Mouse (Mus musculus) lung, embryonic 15.5 days (tissue): ENCODE results near the gene Tgoln1. TPM values are rescaled to one million over a fixed set of nuclear protein-coding genes. Genes with fewer than 3 reads are reported as not detected.

Source experiments
- ATAC-seq: fragments of 200-750 bp; cut with Nextera tagmentation; 2 replicates; pipeline ENCODE4 v1.8.0; 2017; ENCODE audit warnings: moderate number of reproducible peaks, borderline replicate concordance; ENCODE audit not compliant: low FRiP score, low TSS enrichment; ENCODE audit errors: extremely low read depth
- H3K27ac ChIP-seq: fragments of 300-500 bp; sonication (generic); 2 replicates; pipeline ENCODE4 v1.5.1; 2015; ENCODE audit warnings: moderate library complexity, mild to moderate bottlenecking, inconsistent platforms
- H3K27me3 ChIP-seq: fragments of 300-500 bp; sonication (generic); 2 replicates; pipeline ENCODE4 v1.6.1; 2015; ENCODE audit warnings: inconsistent platforms
- H3K36me3 ChIP-seq: fragments of 300-500 bp; sonication (generic); 2 replicates; pipeline ENCODE4 v1.6.1; 2015; ENCODE audit warnings: inconsistent platforms
- H3K4me1 ChIP-seq: fragments of 300-500 bp; sonication (generic); 2 replicates; pipeline ENCODE4 v1.6.1; 2015; ENCODE audit warnings: inconsistent platforms
- H3K4me2 ChIP-seq: fragments of 300-500 bp; sonication (generic); 2 replicates; pipeline ENCODE4 v1.6.1; 2015; ENCODE audit warnings: inconsistent platforms, mild to moderate bottlenecking, moderate library complexity
- H3K4me3 ChIP-seq: fragments of 300-500 bp; sonication (generic); 2 replicates; pipeline ENCODE4 v1.5.1; 2015; ENCODE audit warnings: mild to moderate bottlenecking, inconsistent platforms
- H3K9ac ChIP-seq: fragments of 300-500 bp; sonication (generic); 2 replicates; pipeline ENCODE4 v1.6.1; 2015; ENCODE audit warnings: inconsistent platforms
- H3K9me3 ChIP-seq: fragments of 300-500 bp; sonication (generic); 2 replicates; pipeline ENCODE4 v1.6.1; 2016; ENCODE audit warnings: inconsistent platforms
- WGBS: fragments of 180-500 bp; shearing (Covaris S2); methylation state at CpG from one replicate; pipeline ENCODE4 v1.1.7; 2015; 5-methylcytosine and 5-hydroxymethylcytosine counted together
- polyA plus RNA-seq: library from polyadenylated mRNA; unstranded; fragments of >200 nt; fragmentation: Nextera tagmentation; extraction: Ambion mirVana; gene quantifications from 2 replicates; pipeline ENCODE4 v1.2.1, GENCODE M21; 2015

Gene Tgoln1
- polyA plus RNA-seq, 1 experiment from 2014 or later = 43.4 TPM

DNA sequence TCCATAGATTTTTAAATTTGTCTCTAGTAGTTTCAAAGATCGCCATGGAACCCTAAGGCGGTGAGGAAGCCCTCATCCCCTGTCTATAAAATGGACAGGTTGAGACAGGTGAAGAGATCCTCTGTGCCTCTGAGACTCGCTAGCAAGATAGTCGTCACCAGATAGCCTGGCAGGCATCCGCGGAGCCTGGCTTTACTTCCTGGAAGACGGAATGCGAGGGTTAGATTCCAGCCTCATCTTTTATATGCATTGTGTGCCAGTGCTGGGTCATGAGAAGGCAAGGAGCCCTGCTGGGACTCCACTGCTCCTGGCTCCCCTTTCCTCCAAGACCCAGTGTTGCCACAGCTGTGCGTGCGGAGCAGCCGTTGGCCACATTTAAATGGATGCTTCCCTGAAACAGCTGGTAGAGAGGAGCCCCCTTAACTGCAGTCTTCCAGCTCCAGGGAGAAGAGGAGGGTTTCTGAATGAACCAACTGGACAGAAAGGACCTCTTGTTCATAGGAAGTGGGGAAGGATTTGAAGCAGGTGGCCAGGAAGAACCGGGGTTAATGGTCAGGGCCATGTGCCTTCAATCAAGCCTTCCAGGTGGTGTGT lies 31.3 kb upstream of the Tgoln1 start:
- Histone ChIP-seq H3K27me3 (no peaks in the 10 kb centered on the region), H3K9me3 (no peaks in the 10 kb centered on the region), H3K4me3 (no peak overlapping the region), H3K27ac (no peak overlapping the region), H3K36me3 (0 out of 2 replicates have a peak, but pooled peaks cover 9% of the 10 kb centered on the region), H3K4me2 (no peak overlapping the region), H3K9ac (no peak overlapping the region), H3K4me1 (peaks cover 16% of the 10 kb centered on the region)
- WGBS = 69% methylated on average over 12 of the region's 12 CpGs
- ATAC-seq = no peak

DNA sequence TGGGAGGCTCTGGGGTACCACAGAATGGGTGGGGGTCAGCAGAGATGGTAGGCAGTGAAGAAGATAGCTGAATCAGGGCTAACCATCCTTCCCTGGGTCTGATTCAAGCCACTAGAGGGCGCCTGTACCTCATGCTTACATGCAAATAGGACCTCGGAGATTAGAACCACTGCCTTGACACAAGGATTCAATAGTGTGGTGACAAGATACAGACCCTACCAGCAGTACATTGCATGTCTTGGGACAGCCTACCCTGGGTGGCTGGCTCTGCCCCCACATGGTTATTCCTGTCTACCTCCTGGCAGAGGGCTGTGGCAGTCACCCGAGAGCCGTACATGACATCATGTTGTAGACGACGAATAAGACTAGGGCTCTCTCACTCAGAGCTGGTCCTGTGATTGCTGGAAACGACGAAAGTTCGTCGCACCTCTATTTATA lies 30.6 kb upstream of the Tgoln1 start:
- Histone ChIP-seq H3K36me3 (0 out of 2 replicates have a peak, but pooled peaks cover 9% of the 10 kb centered on the region), H3K4me3 (no peak overlapping the region), H3K27me3 (no peaks in the 10 kb centered on the region), H3K27ac (no peak overlapping the region), H3K9ac (no peak overlapping the region), H3K4me2 (no peak overlapping the region), H3K9me3 (no peaks in the 10 kb centered on the region), H3K4me1 (peaks cover 12% of the 10 kb centered on the region)
- ATAC-seq = peak; percentile 24; the same call in 1 of the 2 replicates
- 50% methylated on average over 10 of the region's 10 CpGs for WGBS

DNA sequence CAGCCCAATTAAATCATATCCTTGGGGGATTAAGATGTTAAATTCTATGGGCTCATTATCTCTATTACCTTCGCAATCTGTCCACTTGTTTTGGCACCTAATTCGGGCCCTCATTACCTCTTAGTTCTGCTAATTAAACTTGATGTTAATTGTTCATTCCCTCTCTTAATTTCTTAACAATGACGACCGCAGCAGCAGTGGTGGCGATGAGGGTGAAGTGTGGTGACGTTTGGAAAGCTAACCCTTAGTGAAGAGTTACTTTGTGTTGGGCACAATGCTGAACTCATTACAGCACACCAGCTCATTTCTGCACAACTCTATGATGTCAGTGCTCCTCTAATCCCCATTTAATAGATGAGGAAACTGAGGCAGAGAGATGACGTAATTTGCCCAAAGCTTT lies 28.6 kb upstream of the Tgoln1 start:
- H3K4me1 ChIP-seq = peaks cover 4% of the 10 kb centered on the region
- WGBS = 91% methylated on average over 7 of the region's 7 CpGs
- no peak overlapping the region for H3K9ac ChIP-seq
- no peaks in the 10 kb centered on the region for H3K9me3 ChIP-seq
- ATAC-seq = no peak
- no peaks in the 10 kb centered on the region for H3K27me3 ChIP-seq
- no peak overlapping the region for H3K4me3 ChIP-seq
- no peak overlapping the region for H3K4me2 ChIP-seq
- 0 out of 2 replicates have a peak, but pooled peaks cover 9% of the 10 kb centered on the region for H3K36me3 ChIP-seq
- no peak overlapping the region for H3K27ac ChIP-seq

DNA sequence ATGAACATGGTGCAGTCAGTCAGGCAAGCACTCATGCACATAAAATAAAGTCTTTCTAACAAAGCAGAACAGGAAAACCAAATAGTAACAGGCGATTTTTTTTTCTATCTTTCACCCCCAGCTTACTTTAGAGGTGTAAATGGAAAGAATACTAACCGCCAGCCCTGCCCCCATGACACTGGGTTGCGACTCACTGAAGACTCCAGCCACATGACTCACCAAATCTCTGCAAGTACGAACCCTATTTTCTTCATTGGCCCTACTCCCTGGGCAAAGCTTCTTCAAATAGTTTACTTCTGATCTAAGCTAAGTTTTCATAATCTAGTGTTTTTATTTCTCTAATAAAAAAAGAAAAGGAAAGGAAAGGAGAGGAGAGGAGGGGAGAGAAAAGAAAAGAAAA lies 27.8 kb upstream of the Tgoln1 start:
- H3K36me3 ChIP-seq = 0 out of 2 replicates have a peak, but pooled peaks cover 9% of the 10 kb centered on the region
- no peak overlapping the region for H3K9ac ChIP-seq
- no peaks in the 10 kb centered on the region for H3K27me3 ChIP-seq
- H3K4me2 ChIP-seq = no peak overlapping the region
- H3K27ac ChIP-seq = no peak overlapping the region
- H3K4me3 ChIP-seq = no peak overlapping the region
- WGBS = 74% methylated on average over 4 of the region's 4 CpGs
- no peaks in the 10 kb centered on the region for H3K9me3 ChIP-seq
- ATAC-seq = no peak
- no peaks in the 10 kb centered on the region; the same call in 1 of the 2 replicates for H3K4me1 ChIP-seq

DNA sequence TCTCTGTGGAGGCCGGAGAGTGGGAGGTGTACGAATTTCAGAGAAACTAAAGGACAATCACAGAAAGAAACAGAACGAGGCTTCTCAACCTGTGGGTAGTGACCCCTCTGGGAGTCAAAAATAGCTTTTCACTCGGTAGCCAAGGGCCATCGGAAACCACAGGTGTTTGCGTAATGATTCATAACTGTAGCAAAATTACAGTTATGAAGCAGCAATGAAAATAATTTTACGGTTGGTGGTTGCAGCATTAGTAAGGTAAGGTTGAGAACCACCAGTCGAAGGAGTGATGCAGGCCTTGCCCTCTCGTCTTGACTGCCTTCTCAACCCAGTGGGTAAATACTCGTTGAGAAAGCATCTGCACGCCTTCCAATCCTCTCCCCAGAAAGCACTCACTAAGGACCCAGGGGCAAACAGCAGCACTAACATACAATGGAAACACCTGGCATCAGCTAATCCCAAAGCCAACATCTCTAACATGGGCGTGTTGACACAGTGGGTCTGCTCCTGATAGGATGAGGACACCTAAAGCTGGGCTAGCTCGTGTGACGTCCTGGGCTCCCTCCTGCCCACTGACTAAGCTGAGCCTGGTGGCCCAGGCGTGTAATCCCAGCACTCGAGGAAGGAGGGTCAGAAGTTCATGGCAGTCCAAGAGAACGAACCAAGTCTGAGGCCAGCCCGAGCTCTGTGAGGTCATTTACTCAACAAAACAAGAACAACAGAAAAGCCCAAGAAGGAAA lies 24.6 kb upstream of the Tgoln1 start:
- no peaks in the 10 kb centered on the region for H3K9me3 ChIP-seq
- no peak overlapping the region for H3K4me2 ChIP-seq
- no peaks in the 10 kb centered on the region for H3K27me3 ChIP-seq
- 0 out of 2 replicates have a peak overlapping the region, but pooled peaks have one; percentile 6 for H3K27ac ChIP-seq
- 0 out of 2 replicates have a peak, but pooled peaks cover 4% of the 10 kb centered on the region for H3K4me1 ChIP-seq
- no peak overlapping the region for H3K9ac ChIP-seq
- ATAC-seq = peak; percentile 41; the same call in 1 of the 2 replicates
- no peak overlapping the region for H3K4me3 ChIP-seq
- 0 out of 2 replicates have a peak, but pooled peaks cover 2% of the 10 kb centered on the region for H3K36me3 ChIP-seq
- WGBS = 63% methylated on average over 18 of the region's 18 CpGs

DNA sequence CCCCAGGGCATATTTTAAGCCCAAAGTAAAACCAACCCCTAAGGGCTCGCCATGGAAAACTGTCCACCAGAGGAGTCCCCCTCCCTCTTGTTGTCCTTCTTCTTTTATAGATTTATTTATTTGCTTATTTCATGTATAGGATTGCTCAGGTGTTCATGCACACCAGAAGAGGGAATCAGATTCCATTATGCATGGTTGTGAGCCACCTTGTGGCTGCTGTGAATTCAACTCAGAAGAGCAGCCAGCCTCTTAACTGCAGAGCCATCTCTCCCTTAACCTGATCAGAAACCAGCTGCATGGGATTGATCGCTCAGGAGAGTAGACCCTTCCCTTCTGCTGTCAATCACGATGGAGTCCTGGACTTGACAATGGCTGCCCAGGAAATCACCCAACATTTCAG lies 20.1 kb upstream of the Tgoln1 start:
- no peak overlapping the region for H3K4me3 ChIP-seq
- H3K9ac ChIP-seq = no peak overlapping the region
- no peaks in the 10 kb centered on the region for H3K27me3 ChIP-seq
- H3K27ac ChIP-seq = no peak overlapping the region
- H3K36me3 ChIP-seq = peaks cover 8% of the 10 kb centered on the region; the same call in 1 of the 2 replicates
- 86% methylated on average over 3 of the region's 3 CpGs for WGBS
- peaks cover 11% of the 10 kb centered on the region for H3K4me1 ChIP-seq
- H3K4me2 ChIP-seq = no peak overlapping the region
- no peak for ATAC-seq
- no peaks in the 10 kb centered on the region for H3K9me3 ChIP-seq

DNA sequence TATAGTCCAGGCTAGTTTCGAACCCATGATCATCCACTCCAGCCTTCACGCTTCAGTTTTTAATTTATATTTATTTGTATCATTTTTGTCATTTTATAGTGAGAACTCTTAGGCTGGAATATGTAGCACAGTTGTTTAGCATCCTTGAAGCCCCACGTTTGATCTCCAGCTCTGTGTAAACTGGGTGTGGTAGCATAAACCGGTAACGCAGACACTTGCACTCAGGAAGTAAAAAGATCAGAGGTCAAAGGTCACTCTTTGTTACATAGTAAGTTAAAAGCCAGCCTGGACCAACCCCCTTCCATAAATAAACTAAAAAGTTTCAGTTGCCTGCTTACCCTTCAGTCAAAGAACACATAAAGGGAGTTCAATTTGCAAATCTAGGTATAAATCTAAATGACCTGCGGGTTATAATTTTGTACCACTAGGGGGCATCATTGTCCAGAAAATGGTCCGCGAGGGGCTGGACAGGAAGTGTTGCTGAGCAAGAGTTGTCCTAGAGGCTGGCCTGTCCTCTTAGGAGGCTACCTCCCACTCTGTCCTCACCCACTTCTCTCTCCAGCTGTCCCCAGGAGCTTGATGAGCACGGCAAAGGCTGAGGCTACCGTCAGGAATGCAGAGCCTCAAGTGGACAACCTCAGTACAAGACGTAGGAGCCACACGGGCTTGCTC lies 19.1 kb upstream of the Tgoln1 start:
- no peak overlapping the region for H3K9ac ChIP-seq
- ATAC-seq = peak; percentile 64; the same call in 1 of the 2 replicates
- no peaks in the 10 kb centered on the region for H3K27me3 ChIP-seq
- no peak overlapping the region for H3K4me2 ChIP-seq
- no peak overlapping the region for H3K4me3 ChIP-seq
- H3K4me1 ChIP-seq = peaks cover 11% of the 10 kb centered on the region
- peaks cover 16% of the 10 kb centered on the region for H3K36me3 ChIP-seq
- no peaks in the 10 kb centered on the region for H3K9me3 ChIP-seq
- WGBS = 29% methylated on average over 12 of the region's 12 CpGs
- H3K27ac ChIP-seq = no peak overlapping the region

DNA sequence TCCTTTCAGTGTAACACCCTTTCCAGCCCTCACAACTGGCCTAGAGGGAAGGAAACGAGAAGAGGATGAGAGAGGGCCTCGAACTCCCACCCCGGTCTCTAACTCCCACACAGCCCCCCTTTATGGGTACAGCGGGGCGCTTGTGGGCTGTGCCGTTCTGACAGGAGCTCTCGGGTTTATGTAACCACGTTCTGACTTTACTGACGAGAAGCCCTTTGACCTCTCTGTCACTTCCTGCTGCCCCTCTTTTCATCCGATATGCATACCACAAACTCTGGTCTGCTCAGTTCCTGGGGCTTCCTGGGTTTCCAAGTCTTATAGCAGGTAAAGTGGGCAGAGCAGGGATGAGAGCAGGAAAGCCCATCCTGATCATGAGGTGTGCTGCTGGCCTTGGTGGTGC lies 17.5 kb upstream of the Tgoln1 start:
- ATAC-seq = no peak
- H3K27me3 ChIP-seq = no peaks in the 10 kb centered on the region
- H3K9ac ChIP-seq = no peak overlapping the region
- H3K4me3 ChIP-seq = no peak overlapping the region
- WGBS = 58% methylated on average over 10 of the region's 10 CpGs
- no peaks in the 10 kb centered on the region for H3K9me3 ChIP-seq
- peaks cover 32% of the 10 kb centered on the region for H3K36me3 ChIP-seq
- H3K27ac ChIP-seq = no peak overlapping the region
- no peak overlapping the region for H3K4me2 ChIP-seq
- peaks cover 11% of the 10 kb centered on the region for H3K4me1 ChIP-seq

DNA sequence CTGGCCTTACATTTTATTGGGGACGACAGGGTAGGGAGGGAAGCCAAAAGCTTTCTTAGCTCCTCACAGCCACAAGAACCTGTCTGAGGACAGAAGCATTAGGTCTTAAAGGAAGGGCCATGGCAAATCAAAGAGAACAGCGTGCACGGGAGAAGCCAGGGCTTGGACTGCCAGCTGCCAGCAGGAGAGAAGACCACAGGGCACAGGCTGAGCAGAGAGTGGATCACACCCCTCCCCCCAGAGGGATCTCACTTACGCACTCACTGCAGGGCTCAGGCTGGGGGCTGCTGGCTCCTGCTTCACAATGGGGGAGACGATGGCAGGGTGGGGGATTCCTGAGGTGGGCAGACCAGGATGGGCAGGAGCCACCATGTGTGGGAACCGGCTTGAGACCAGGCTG lies 14.9 kb upstream of the Tgoln1 start:
- no peak overlapping the region for H3K9ac ChIP-seq
- WGBS = 72% methylated on average over 6 of the region's 6 CpGs
- H3K4me1 ChIP-seq = peaks cover 10% of the 10 kb centered on the region
- H3K9me3 ChIP-seq = no peaks in the 10 kb centered on the region
- no peak for ATAC-seq
- H3K27me3 ChIP-seq = no peaks in the 10 kb centered on the region
- H3K36me3 ChIP-seq = peaks cover 48% of the 10 kb centered on the region
- no peak overlapping the region for H3K27ac ChIP-seq
- H3K4me2 ChIP-seq = no peak overlapping the region
- H3K4me3 ChIP-seq = no peak overlapping the region

DNA sequence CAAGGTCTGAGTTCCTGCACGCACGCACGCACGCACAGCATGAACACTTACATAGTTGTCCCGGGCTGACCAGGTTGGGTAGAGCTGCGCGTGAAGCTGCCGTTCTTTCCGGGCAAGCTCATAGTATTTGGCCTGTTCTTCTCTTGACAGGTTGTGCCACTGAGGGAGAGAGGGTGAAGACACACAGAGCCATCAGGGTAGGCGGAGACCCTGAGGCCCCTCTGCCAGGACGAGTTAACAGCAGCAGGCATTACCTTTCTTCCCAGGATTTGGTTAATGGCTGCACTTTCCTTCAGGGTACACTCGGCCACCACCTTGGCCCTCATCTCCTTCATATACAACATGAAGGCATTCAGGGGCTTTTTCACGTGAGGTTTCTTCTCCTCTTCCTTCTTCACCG lies 14.2 kb upstream of the Tgoln1 start:
- peaks cover 55% of the 10 kb centered on the region for H3K36me3 ChIP-seq

DNA sequence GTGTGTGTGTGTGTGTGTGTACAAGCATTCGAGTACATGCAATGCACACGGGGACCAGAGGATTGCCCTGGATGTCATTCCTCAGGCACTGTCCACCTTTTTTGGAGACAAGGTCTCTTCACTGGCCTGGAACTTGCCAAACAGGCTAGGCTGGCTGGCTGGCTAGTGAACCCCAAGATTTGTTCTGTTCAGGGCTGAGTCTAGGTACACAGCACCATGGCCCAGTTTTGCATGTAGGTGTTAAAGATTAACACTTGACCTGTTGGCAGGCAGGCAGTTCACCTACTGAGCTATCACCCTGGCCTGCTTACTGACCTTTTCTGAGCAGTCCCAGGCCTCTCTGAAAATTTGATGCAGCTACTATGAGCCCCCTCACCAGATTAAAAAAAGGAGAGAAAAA lies 13.6 kb upstream of the Tgoln1 start:
- Histone ChIP-seq H3K27ac (no peak overlapping the region), H3K36me3 (peaks cover 55% of the 10 kb centered on the region), H3K4me2 (no peak overlapping the region), H3K9me3 (no peaks in the 10 kb centered on the region), H3K4me3 (no peak overlapping the region), H3K9ac (no peak overlapping the region), H3K4me1 (no peaks in the 10 kb centered on the region), H3K27me3 (no peaks in the 10 kb centered on the region)
- WGBS = 77% methylated on average over 2 of the region's 2 CpGs
- no peak for ATAC-seq

More for the DNA sequence above, 14.2 kb upstream of the Tgoln1 start:
- H3K4me1 ChIP-seq = peaks cover 3% of the 10 kb centered on the region
- no peak overlapping the region for H3K9ac ChIP-seq
- no peak for ATAC-seq
- H3K9me3 ChIP-seq = no peaks in the 10 kb centered on the region
- no peaks in the 10 kb centered on the region for H3K27me3 ChIP-seq
- H3K27ac ChIP-seq = no peak overlapping the region
- no peak overlapping the region for H3K4me2 ChIP-seq
- H3K4me3 ChIP-seq = no peak overlapping the region
- 90% methylated on average over 14 of the region's 14 CpGs for WGBS

DNA sequence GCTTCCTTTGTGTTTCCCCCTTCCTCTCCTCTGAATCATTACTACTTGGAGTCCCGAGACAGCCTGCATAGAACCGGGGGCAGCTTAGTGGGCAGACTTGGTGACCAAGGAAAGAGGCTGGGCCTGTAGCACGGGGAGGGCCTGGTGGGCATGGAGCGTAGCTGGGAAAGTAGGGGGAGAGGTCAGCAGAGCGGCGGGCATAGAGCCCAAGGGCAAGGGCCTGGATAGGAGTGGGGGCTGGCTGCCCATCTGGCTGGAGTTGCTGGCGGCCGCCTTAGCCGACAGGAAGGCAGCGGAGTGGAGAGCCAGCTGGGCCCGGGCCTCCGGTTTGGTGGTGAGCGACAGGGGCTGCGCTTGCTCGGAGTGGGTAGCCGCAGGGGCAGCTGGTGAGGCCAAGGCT lies 10.5 kb upstream of the Tgoln1 start:
- Histone ChIP-seq H3K27ac (no peak overlapping the region), H3K9me3 (no peaks in the 10 kb centered on the region), H3K4me2 (no peak overlapping the region), H3K4me1 (no peaks in the 10 kb centered on the region), H3K9ac (no peak overlapping the region), H3K36me3 (peaks cover 50% of the 10 kb centered on the region), H3K4me3 (no peak overlapping the region), H3K27me3 (no peaks in the 10 kb centered on the region)
- 88% methylated on average over 16 of the region's 16 CpGs for WGBS
- ATAC-seq = no peak
